Mouse (Mus musculus) CD4-positive, CD25-positive, alpha-beta regulatory T cell, adult 4 months (primary cell): ENCODE results near the gene Il18rap. TPM values are rescaled to one million over a fixed set of nuclear protein-coding genes. Genes with fewer than 3 reads are reported as not detected.

ENCODE experiments used
- ATAC-seq: one replicate; pipeline ENCODE4 v1.8.0; 2017
- polyA plus RNA-seq, 2 experiments: library from polyadenylated mRNA; unstranded; fragments of 100-300 nt; shearing (Covaris generic); gene quantifications; one replicate each; pipeline ENCODE4 v1.2.1; 2017

Gene Il18rap
- 10 to 100 TPM in 1 of 2 experiments, 1 to 10 TPM in 1; 8.9 to 18.3 TPM for polyA plus RNA-seq

GRCm38 (mm10) chr1:40514851-40515585 is at the start of gene Il18rap:
Gene Il18rap, plus strand, starts transcription at chr1:40515362.
- ATAC-seq = peak; percentile 83

DNA sequence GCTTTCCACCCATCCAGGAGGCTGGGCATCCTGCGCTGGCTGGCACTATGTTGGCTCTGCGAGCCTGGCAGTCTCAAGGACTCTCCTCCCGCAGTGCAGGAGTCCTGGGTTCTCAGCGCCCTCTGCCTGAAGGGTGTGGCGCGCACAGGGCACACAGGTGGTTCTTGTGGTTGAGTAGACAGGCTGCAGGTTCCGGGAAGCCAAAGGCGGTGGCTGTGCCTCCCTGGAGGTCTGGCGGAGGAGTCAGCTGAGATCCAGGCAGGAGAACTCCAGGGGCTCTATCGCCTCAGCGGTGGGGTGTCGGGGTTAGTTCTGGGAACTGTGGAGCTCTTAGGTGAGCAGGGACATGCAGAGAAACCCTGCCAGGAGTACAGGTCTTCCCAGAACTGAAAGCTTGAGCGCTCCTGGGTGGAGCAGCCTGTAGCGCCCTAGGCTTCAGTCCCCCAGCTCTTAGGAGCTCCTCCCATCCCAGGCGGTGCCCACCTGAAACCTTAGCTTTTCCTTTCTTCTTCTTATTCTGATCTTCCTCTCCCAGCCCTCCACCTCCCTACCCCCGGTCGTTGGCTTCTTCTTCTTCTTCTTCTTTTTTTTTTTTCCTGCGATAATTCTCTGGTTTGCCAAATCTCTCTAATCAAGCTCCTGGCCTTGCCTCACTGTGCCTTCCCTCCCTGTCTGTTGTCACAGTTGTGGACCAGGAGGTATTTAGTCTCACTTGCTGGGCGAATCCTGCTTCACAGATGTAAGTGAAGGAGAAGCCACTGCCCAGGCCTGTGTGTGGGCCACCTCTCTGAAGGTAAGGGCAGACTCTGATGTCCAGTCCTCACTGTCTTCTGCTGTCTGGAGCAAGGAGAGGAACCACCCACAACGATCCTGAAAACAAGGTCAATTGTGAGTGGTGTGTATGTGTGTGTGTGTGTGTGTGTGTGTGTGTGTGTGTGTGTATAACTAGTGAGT is 49.4 kb upstream of the Il18rap start, which contains the start of gene Il18r1:
Gene Il18r1, plus strand, starts transcription at position 76 of the 954 bp plus-strand sequence.
- peak; percentile 80 for ATAC-seq

DNA sequence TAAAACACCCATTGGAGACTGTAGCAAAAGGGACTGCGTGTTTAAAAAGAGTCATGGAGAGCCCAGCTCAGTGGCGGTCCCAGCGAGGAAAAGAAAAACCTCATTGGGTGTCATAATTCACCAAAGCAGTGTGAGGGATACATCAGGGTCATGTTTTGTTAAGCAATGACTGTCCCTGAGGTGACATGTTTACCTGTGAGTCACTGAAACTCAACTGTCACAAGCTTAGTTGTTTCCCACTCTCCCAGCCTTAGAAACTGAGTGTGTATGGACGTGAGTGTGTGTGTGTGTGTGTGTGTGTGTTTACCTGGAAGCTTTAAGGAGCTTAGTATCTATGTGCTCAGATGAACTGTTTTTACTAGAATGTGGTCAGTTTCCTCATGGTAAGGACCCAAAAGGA is 47.9 kb upstream of the Il18rap start:
- ATAC-seq = no peak

DNA sequence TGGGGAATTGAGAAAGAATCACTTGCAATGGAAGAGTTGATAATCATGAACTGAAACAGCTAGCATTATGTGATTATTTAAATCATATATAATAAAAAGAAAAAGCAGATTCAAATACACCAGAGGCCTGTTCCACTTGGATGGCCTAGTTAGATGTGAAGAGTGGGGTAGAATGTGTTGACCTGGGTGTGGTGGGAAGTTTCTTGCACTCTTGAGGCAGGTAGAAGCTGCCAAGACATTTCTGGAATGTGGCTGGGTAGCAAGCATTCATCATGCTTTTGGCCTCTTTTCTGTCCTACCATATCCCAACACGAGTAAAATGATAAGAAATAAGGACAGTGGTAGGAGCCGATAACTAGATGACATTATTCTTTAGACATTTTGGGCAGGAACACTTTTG is 46.4 kb upstream of the Il18rap start:
- no peak for ATAC-seq

- peak; percentile 57 for ATAC-seq
Measured at GRCm38 (mm10) chr1:40469900-40470299, 45.3 kb upstream of the Il18rap start.

- no peak for ATAC-seq
Measured at GRCm38 (mm10) chr1:40472401-40472800, 42.8 kb upstream of the Il18rap start.

- peak; percentile 46 for ATAC-seq
Measured at GRCm38 (mm10) chr1:40473640-40474039, 41.5 kb upstream of the Il18rap start.

DNA sequence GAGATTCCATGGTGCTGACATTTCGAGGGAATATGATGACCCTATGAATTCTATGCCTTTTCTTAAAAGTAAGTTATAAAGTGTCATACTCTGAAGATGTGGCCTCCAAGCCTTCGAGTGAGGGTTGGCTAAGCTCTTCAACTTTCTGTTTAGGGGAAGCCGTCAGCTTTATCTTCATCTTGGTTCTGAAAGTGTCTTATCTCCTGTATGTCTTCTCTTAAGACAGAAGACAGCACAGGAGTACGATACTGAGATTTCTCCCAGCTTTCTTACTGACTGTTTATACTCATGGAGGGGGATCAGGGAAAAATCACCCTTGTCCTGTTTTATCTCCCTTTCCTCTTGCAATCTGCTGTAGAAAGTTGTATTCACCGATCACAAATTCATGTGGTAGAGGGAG is 40.8 kb upstream of the Il18rap start:
- ATAC-seq = no peak

DNA sequence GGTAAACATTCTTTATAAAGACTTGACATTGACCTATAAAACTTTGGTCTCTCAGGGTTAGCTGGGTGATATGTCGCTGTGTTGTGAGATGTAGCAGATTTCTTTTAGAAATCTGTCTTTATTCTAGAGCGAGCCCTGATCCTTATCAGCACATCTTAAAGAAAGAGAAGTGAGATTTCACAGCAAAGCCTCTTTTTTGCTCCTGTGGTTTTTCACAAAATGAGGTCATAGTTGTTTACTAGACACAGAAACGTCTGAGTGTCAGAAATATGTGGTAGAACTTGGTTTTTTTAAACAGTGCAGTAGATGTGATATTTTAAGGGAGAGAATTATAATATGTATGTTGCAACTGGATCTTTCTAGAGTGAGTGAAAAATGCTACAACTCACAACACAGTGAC is 39.5 kb upstream of the Il18rap start:
- ATAC-seq = peak; percentile 68

DNA sequence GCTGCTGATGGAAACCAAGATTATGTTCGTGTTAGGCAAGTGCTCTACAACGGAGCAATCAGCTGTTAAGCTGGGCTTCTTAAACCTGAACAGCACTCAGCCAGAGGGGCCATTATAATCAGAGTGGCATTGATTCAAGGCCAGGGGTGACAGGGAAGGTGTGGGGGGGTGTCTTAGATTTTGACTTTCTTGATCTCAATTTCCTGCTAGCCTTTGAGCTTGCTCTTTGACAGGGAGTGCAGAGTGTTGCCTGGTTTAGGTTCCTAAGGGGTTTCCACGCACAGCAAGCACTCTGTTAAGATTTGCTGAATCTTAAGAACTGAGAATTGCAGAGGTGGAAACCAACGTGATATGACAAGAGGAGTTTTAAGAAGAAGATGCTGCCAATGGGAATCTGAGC is 38.4 kb upstream of the Il18rap start:
- peak; percentile 7 for ATAC-seq

DNA sequence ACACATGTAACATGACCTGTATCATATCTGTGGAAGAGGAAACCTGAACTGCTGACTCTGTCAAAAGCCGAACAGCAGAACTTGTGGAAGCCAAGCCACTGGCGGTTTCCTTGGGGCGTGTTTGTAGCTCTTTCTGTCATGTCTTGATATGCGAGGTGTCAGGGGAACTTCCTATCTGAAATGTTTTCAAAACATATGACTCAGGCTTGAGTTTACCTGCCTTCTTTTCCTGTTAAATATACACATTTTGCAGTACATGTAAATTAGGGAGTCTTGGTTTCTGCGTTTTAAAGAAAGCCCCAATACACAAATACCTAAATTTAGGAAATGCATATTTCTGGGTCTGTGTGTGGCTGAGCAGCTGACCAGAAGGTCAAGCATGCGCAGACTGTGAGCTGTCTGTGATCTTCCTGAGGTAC is 35.6 kb upstream of the Il18rap start:
- peak; percentile 74 for ATAC-seq

DNA sequence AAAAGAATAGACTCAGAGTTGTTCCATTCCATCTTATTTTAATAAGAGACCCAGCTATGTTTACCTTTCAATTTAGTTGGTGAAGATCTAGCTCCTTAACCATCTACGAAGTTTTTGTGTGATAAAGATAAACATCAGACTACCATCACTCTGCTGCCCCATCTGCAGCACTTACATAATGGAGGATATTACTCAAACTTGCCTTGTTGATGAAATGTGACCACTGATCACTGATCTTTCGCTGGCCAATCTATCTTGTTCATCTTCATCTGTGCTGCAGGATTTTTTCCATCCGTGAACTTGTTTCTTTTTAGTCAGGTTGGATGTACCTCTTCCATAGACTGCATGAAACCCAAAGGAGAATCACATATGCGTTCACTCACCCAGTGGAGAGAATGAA is 20.6 kb upstream of the Il18rap start:
- ATAC-seq = no peak

DNA sequence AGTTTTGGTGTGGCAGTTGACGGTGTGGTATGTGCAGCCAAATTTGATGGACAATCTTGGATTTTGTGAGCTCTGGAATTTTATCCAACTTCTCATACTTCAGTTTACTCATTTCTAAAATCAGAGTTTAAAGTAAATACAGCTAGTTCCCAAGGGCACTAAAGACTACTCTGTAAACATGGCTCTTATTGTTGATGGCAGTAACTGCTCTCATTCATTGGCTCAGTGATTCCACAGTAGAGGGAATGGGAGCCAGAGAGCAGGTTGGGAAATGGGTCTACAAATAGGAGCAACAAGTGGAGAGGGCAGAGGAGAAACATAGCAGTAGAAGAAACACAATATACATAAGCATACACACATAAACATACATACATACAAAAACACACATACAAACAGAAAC is 15.5 kb upstream of the Il18rap start:
- no peak for ATAC-seq

- ATAC-seq = no peak
Measured at GRCm38 (mm10) chr1:40501126-40501525, 14.0 kb upstream of the Il18rap start.

- no peak for ATAC-seq
Measured at GRCm38 (mm10) chr1:40501546-40502398, 13.4 kb upstream of the Il18rap start.

- no peak for ATAC-seq
Measured at GRCm38 (mm10) chr1:40504548-40504947, 10.6 kb upstream of the Il18rap start.

- no peak for ATAC-seq
Measured at GRCm38 (mm10) chr1:40516364-40516763, 1.2 kb downstream of the Il18rap start.

DNA sequence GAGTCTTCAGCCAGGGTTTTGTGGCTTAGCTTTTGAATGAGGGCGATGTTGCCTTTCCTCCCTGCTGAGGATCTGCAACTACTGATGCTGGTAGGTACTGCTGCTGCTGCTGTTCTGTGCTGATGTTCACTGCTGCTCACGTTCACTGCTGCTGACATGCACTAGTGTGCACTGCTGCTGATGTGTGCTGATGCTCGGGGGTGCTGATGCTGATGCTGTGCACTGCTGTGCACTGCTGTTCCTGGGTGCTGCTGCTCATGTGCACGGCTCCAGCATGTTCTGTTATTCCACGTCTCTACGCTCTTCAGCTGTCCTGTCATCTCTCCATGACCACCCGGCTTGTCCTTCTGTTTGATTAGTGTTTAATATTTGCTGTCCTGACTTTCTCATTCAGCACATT is 7.8 kb downstream of the Il18rap start:
- ATAC-seq = no peak

DNA sequence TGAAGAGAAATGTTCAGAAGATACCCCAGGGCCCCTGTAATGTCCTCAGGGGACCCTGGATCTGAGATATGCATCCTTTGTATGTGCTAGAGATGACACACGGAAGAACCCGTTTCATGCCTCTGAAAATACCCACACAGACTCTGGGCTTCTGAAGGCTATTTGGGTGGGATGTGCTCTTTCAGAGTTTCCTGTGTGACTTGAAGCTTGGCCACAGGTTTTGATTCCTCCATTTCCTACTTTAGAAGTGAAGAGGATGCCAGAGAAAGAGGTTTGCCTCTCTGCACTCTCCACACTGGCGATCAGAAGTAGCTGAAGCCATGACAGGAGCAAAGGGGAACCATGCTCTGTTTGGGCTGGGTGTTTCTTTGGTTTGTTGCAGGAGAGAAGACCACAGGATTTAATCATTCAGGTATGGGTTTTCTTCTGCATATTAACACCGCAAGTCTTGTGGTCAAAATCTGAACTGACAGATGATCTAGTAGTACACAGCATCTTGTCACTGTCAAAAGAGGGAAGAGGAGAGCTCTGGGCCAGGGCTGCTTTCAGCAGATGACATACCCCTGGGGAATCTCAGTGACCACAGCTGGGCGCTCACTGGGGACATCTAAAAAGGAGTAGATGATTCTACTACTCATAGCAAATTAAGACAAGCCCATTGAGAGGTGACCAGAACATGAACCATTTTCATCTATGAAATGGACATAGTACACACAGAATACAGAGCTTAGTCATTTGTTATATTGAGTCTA is 9.0 kb downstream of the Il18rap start:
- no peak for ATAC-seq

DNA sequence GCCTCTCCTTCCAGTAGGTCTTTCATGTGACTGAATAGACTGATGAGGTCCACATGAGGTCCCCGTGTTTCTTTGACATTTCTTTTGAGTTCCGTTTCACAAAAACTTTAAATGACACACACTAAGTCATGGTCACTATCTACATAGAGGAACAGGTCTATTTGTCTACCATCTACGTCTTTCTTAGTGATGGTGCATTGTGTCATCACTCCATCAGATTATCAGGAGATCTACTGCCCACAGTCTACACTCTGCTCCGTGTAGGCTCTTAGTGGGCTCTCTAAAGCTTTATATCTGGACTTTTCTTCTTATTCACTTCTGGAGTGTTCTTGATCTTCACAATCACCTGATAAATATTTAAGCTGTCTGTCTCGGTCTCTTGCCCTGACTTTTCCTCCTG is 14.1 kb downstream of the Il18rap start:
- peak; percentile 57 for ATAC-seq

DNA sequence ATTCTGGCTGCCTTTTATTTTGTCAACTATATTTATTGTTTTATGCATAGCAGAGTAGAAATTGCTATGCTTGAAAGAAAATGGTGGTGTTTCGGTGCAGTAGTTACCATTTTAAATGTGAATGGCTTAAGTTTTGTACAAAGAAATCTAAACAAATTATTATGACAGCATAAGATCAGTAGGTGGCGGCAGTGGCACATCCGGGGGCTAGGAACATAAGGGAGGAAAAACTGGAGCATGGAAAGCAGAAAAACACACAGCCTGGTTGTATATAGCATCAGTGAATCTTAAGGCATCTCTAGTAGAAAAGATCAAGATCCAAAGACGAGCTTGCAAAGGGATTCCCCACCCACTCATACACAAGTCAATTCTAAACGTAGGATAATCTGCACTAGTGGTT is 22.4 kb downstream of the Il18rap start:
- no peak for ATAC-seq

DNA sequence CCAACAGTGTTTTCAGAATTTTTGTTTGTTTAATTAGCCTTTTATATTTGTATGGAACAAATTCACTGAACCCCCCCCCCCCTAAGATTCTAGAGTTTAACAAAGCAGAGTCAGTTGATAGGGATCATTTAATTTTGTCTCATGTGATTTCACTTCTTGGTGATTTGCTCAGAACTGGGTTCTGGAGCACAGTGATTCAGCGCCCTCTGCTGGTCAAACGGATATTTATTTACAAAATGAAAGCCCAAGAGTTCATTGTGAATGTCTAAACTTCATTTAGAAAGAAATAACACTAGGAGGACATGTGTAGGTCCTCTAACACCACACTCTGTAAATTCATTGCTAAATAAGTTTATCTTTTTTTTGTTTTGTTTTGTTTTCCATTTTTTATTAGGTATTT is 29.5 kb downstream of the Il18rap start:
- peak; percentile 66 for ATAC-seq
